Mouse (Mus musculus) kidney, adult 2 months (tissue): ENCODE measurements around the gene Dnase1l1.

Source experiments
- CTCF ChIP-seq: fragments of 200-500 bp; conservative IDR thresholded peaks from 2 replicates; pipeline ENCODE4 v1.5.1; 2011; ENCODE audit warnings: low read depth, mild to moderate bottlenecking, control low read depth, low read length, moderate library complexity, mixed read lengths; ENCODE audit not compliant: insufficient read depth, insufficient read length
- POLR2A ChIP-seq: fragments of 200-500 bp; IDR thresholded peaks from one replicate; pipeline ENCODE4 v1.6.1; 2011; ENCODE audit warnings: low read depth, low read length, control low read depth

DNA sequence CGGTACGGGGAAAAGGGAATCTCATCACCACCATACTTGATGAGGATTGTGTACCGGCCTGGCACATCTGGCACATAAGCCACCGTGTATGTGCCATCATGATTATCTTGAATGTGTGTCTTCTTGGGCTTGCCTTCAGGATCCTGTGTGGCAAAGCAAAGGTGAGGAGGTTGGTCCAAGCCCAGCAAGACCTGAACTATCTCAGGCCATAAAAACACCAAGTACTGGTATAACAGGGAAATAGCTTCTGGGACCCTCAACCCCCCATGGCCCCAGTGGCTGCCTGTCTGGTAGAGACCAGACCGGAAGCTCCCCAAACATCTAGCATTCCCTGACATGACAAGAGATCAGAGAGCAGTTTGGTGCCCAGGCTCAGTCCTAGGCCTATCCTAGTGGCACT lies 48.9 kb downstream of the Dnase1l1 start:
- TF ChIP-seq CTCF (no peak), POLR2A (no peak)
